Mouse (Mus musculus) lung, postnatal 0 days (tissue): ENCODE data around the gene Alg14.

Experiments
- CTCF ChIP-seq: IDR thresholded peaks from 2 replicates; pipeline ENCODE4 v1.5.1; 2016; ENCODE audit warnings: antibody characterized with exemption, mild to moderate bottlenecking
- EP300 ChIP-seq: IDR thresholded peaks from 2 replicates; pipeline ENCODE4 v1.6.1; 2016; ENCODE audit warnings: antibody characterized with exemption, mild to moderate bottlenecking, control low read depth

DNA sequence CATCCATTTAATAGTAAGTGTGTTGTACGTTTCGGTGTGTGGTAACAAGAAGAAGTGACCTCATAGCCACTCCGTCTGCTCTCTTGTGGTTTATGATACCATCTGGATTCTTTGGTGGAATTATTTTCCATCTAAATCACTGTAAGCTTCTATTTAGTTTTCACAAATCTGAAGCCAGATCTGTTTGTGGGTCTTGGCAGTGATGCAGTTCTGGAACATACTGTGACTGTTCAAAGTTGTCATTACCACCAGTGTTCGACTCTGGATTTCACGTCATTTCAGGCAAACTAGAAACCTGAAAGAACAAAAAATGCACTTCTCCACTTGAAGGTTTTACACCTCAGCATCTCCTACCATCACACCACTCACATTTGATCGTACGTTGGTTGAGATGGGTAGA is 23.9 kb downstream of the Alg14 start:
- TF ChIP-seq EP300 (no peak), CTCF (no peak)
